ENCODE assay signal across 8 mouse cellular contexts in the genomic region with DNA sequence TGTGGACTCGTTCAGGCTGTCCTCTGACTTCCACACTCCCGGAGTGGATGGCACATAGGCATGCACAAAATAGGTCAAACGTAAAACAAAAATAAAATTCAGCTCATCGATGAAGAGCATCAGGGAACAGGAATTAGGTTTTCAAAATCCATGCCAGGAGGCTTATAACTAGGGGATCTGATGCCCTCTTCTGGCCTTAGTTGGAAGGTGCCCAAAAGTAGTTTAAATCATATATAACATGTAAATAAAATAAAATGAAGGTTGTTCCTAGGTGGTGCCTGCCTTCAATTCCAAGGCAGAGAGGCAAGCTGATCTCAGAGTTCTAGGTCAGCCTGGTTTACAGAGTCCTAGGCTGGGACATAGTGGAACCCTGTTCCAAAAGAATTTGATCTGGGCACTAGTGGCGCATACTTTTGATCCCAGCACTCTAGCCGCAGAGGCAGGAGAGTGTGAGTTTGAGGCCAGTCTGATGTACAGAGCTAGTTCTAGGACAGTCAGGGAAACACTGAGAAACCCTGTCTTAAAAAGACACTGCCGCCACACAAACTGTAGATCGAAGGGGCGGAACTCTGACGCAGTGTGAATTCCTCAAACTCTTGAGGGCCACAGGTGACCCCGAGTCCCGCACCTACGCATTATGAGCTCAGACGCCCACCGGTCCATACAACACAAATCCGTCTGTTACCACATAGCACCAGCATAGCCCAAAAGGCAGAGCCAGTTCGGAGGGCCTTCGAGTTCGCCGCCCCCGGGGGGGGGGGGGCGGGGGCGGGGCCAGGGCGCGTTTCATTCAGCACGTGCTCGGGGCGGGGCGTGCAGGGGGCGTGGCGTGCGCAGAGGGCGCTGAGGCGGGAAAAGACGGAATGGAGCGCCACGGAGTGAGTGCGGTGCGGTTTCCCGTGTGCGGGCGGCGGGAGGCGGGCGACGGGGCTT. TPM values are rescaled to one million over a fixed set of nuclear protein-coding genes. Genes with fewer than 3 reads are reported as not detected.
DNase-seq lines count a peak whose midpoint lies in the region; ATAC-seq and TF ChIP-seq lines count a peak whose summit lies in the region.

A gene (plus strand): TSS at position 736 of the 933 bp plus-strand sequence.

- 15% methylated on average over 44 of the region's 46 CpGs for WGBS in forebrain, embryonic 11.5 days
- 12% methylated on average over 40 of the region's 46 CpGs for WGBS in lung, postnatal 0 days

- TF ChIP-seq POLR2A in MEL (IDR thresholded peaks at IDR 0.05; ENCODE audit: control insufficient read depth in 1 of 2, insufficient read depth in 1 of 2, low read depth in 1 of 2, low read length in 2 of 2, poor library complexity in 1 of 2) = peak; percentile 12 to 23; a peak in 2 of 4 replicates

- H3K79me2 ChIP-seq in MEL (ENCODE audit: control insufficient read depth, insufficient read depth, low read length, poor library complexity) = peaks cover 3% of the 10 kb centered on the region; the same call in 1 of the 2 replicates

- peak within 1 kb of the TSS; percentile 58 for H3K27ac ChIP-seq in MEL (ENCODE audit: control insufficient read depth, low read depth, low read length)
- H3K27ac ChIP-seq in forebrain, embryonic 11.5 days (ENCODE audit: low read depth, low read length) = no peak within 1 kb of the TSS
- peak within 1 kb of the TSS; percentile 59; the same call in 1 of the 2 replicates for H3K27ac ChIP-seq in layer of hippocampus, adult 2 months
- no peak within 1 kb of the TSS for H3K27ac ChIP-seq in lung, postnatal 0 days (ENCODE audit: low read length)

- H3K9me3 ChIP-seq in MEL (replicated peaks; ENCODE audit: insufficient read depth, low read length) = no peaks in the 10 kb centered on the region
- no peaks in the 10 kb centered on the region for H3K9me3 ChIP-seq in forebrain, embryonic 11.5 days (ENCODE audit: control insufficient read depth, low read length)
- no peaks in the 10 kb centered on the region for H3K9me3 ChIP-seq in lung, postnatal 0 days (ENCODE audit: low read length)

- H3K36me3 ChIP-seq in MEL (ENCODE audit: control insufficient read depth in 1 of 2, insufficient read depth in 2 of 2, low read length in 2 of 2) = peaks cover 4 to 19% of the 10 kb centered on the region in 2 experiments; a peak in 3 of 4 replicates
- peaks cover 6% of the 10 kb centered on the region for H3K36me3 ChIP-seq in forebrain, embryonic 11.5 days (ENCODE audit: control insufficient read depth, insufficient read depth, low read length)
- H3K36me3 ChIP-seq in lung, postnatal 0 days (ENCODE audit: insufficient read depth, low read length) = peaks cover 8% of the 10 kb centered on the region; the same call in 1 of the 2 replicates

- peak within 1 kb of the TSS; percentile 37 to 40 for H3K4me3 ChIP-seq in MEL (ENCODE audit: control insufficient read depth in 1 of 2, insufficient read depth in 1 of 2, low read depth in 2 of 2, low read length in 2 of 2)
- H3K4me3 ChIP-seq in forebrain, embryonic 11.5 days (ENCODE audit: low read depth, low read length) = peak within 1 kb of the TSS; percentile 38
- H3K4me3 ChIP-seq in layer of hippocampus, adult 2 months = peak within 1 kb of the TSS; percentile 60
- H3K4me3 ChIP-seq in lung, postnatal 0 days (ENCODE audit: low read depth, low read length) = peak within 1 kb of the TSS; percentile 45

- H3K4me2 ChIP-seq in forebrain, embryonic 11.5 days (ENCODE audit: low read depth, low read length, severe bottlenecking) = peak within 1 kb of the TSS; percentile 80
- peak within 1 kb of the TSS; percentile 91 for H3K4me2 ChIP-seq in lung, postnatal 0 days (replicated peaks; ENCODE audit: low read depth, low read length)

- no peak for TF ChIP-seq EP300 in MEL (IDR thresholded peaks at IDR 0.05; ENCODE audit: low read depth in 1 of 2, low read length in 2 of 2)
- no peak for TF ChIP-seq EP300 in lung, postnatal 0 days (IDR thresholded peaks at IDR 0.05)

- ATAC-seq in forebrain, embryonic 11.5 days (replicated peaks; ENCODE audit: low FRiP score) = peak; percentile 76
- ATAC-seq in lung, postnatal 0 days = peak; percentile 90

- intact Hi-C loops in heart, postnatal 36 days (cut with DNase I) = no loop called here

- H3K9ac ChIP-seq in MEL (ENCODE audit: control insufficient read depth, low read depth, low read length, poor library complexity, severe bottlenecking) = peak within 1 kb of the TSS; percentile 76
- peak within 1 kb of the TSS; percentile 57 for H3K9ac ChIP-seq in forebrain, embryonic 11.5 days (ENCODE audit: low read length)
- no peak within 1 kb of the TSS; the same call in 1 of the 2 replicates for H3K9ac ChIP-seq in lung, postnatal 0 days (replicated peaks; ENCODE audit: low read depth)

- peak; percentile 87 for DNase-seq in MEL (ENCODE audit: low read depth, low spot score)
- DNase-seq in c-Kit-positive CD71-negative TER-119-negative erythroid progenitor cells, embryonic 14.5 days (ENCODE audit: low read depth) = peak; percentile 70
- DNase-seq in forebrain, embryonic 11.5 days (ENCODE audit: low spot score) = peak; percentile 89
- DNase-seq in heart, postnatal 36 days = peak; percentile 72 to 80
- DNase-seq in layer of hippocampus, adult 2 months (ENCODE audit: low spot score in 2 of 2) = peak in 1 of 2 experiments; percentile 69
- DNase-seq in lung, postnatal 0 days (ENCODE audit: low spot score) = peak; percentile 80
- peak; percentile 57 for DNase-seq in ovary, adult 18-20 months (ENCODE audit: low spot score)
- DNase-seq in thymus, postnatal 14 days = peak; percentile 91

- H3K27me3 ChIP-seq in MEL (ENCODE audit: control insufficient read depth in 1 of 2, insufficient read depth in 2 of 2, low read length in 2 of 2) = no peaks in the 10 kb centered on the region
- H3K27me3 ChIP-seq in forebrain, embryonic 11.5 days (ENCODE audit: control insufficient read depth, insufficient read depth, low read length) = no peaks in the 10 kb centered on the region
- H3K27me3 ChIP-seq in lung, postnatal 0 days (replicated peaks; ENCODE audit: insufficient read depth, low read length) = no peaks in the 10 kb centered on the region

- peak; percentile 52 for TF ChIP-seq RAD21 in MEL (IDR thresholded peaks at IDR 0.05; ENCODE audit: low read depth, low read length)

- peak; percentile 14 to 53 (median 46); a peak in 5 of 6 replicates for TF ChIP-seq CTCF in MEL (IDR thresholded peaks at IDR 0.05 in 2 of 3, conservative IDR thresholded peaks at IDR 0.05 in 1 of 3; ENCODE audit: control insufficient read depth in 1 of 3, insufficient read depth in 1 of 3, low read depth in 2 of 3, low read length in 3 of 3, poor library complexity in 1 of 3, severe bottlenecking in 1 of 3)
- peak; percentile 61 for TF ChIP-seq CTCF in layer of hippocampus, adult 2 months (conservative IDR thresholded peaks at IDR 0.05)
- TF ChIP-seq CTCF in lung, postnatal 0 days (IDR thresholded peaks at IDR 0.05) = peak; percentile 56

- peaks cover 7 to 25% of the 10 kb centered on the region in 2 experiments for H3K4me1 ChIP-seq in MEL (ENCODE audit: control insufficient read depth in 1 of 2, insufficient read depth in 2 of 2, low read length in 2 of 2)
- H3K4me1 ChIP-seq in forebrain, embryonic 11.5 days (replicated peaks; ENCODE audit: control insufficient read depth, insufficient read depth, low read length) = peaks cover 12% of the 10 kb centered on the region
- peaks cover 7% of the 10 kb centered on the region; the same call in 1 of the 2 replicates for H3K4me1 ChIP-seq in lung, postnatal 0 days (ENCODE audit: insufficient read depth, low read depth, low read length)

TF ChIP-seq in MEL, 35 proteins besides CTCF, POLR2A, EP300 and RAD21 (continues in another document):
- TF ChIP-seq POLR2AphosphoS2 (IDR thresholded peaks at IDR 0.05; ENCODE audit: low read length) (peak; percentile 48; the same call in 1 of the 2 replicates), ZC3H11A (IDR thresholded peaks at IDR 0.05; ENCODE audit: low read depth, low read length) (peak; percentile 42; the same call in 1 of the 2 replicates), ELF1 (IDR thresholded peaks at IDR 0.05; ENCODE audit: low read depth, low read length) (no peak), SIN3A (IDR thresholded peaks at IDR 0.05; ENCODE audit: low read length) (no peak), GABPA (IDR thresholded peaks at IDR 0.05; ENCODE audit: low read depth, low read length) (no peak), TAL1 (IDR thresholded peaks at IDR 0.05; ENCODE audit: low read length) (no peak), E2F4 (IDR thresholded peaks at IDR 0.05; ENCODE audit: borderline replicate concordance, low read depth, low read length) (no peak; the same call in 1 of the 2 replicates), HCFC1 (IDR thresholded peaks at IDR 0.05; ENCODE audit: low read depth, low read length) (0 out of 2 replicates have a peak, but pooled peaks have one; percentile 43), MEF2A (IDR thresholded peaks at IDR 0.05; ENCODE audit: extremely low read depth, insufficient replicate concordance, low read depth, low read length, poor library complexity, severe bottlenecking) (no peak), GATA1 (IDR thresholded peaks at IDR 0.05; ENCODE audit: low read depth, low read length) (no peak), POLR2AphosphoS5 (IDR thresholded peaks at IDR 0.05; ENCODE audit: borderline replicate concordance, low read depth, low read length) (no peak), MYC (IDR thresholded peaks at IDR 0.05; ENCODE audit: low read depth, low read length) (0 out of 2 replicates have a peak, but pooled peaks have one; percentile 22), MAFK (IDR thresholded peaks at IDR 0.05; ENCODE audit: borderline replicate concordance, low read depth, low read length) (no peak), SMC3 (IDR thresholded peaks at IDR 0.05; ENCODE audit: low read depth, low read length) (peak; percentile 53), TCF12 (IDR thresholded peaks at IDR 0.05; ENCODE audit: low read depth, low read length) (no peak), USF2 (IDR thresholded peaks at IDR 0.05; ENCODE audit: borderline replicate concordance in 1 of 2, insufficient read depth in 1 of 2, low read depth in 1 of 2, low read length in 2 of 2) (0 out of 4 replicates have a peak, but pooled peaks of 1 of the 2 experiments have one; percentile 20), MYB (IDR thresholded peaks at IDR 0.05; ENCODE audit: low read depth, low read length) (no peak), ZKSCAN1 (IDR thresholded peaks at IDR 0.05; ENCODE audit: low read depth, low read length) (no peak), CHD1 (IDR thresholded peaks at IDR 0.05; ENCODE audit: low read depth, low read length) (no peak), UBTF (IDR thresholded peaks at IDR 0.05; ENCODE audit: borderline replicate concordance, insufficient read depth, low read depth, low read length) (no peak)

RNA-seq across cellular contexts. Expression of the gene that starts here (rescaled TPM):
- total RNA-seq in MEL (2012; rRNA removed) = 60.6 and 75.5 TPM in 2 replicates
- 100 to 1,000 TPM in 1 of 2 experiments, not detected in 1; 115 TPM for polyA plus RNA-seq in MEL (2012; ENCODE audit: insufficient read depth in 1 of 2, insufficient read length in 2 of 2, low read depth in 1 of 2, low replicate concordance in 2 of 2, missing spikeins in 1 of 2)
- 86.2 and 87.8 TPM in 2 replicates for polyA plus RNA-seq in forebrain, embryonic 11.5 days (2014; fragmentation: Nextera tagmentation; extraction: Ambion mirVana)
- total RNA-seq in heart, postnatal 36 days (2021) = 1 to 10 TPM; 3.8 to 4.1 TPM
- total RNA-seq in layer of hippocampus, adult 2 months (2021) = 10 to 100 TPM; 17.6 to 19.8 TPM
- polyA plus RNA-seq in lung, postnatal 0 days (2015; fragmentation: Nextera tagmentation; extraction: Ambion mirVana) = 11.1 and 11.4 TPM in 2 replicates

Comparison
In these comparisons a context has a peak if more than half of its experiments do, and no peak if none do; other contexts are left out.
1. H3K27ac ChIP-seq: peak in MEL (single experiment) and layer of hippocampus, adult 2 months (single experiment); none in forebrain, embryonic 11.5 days (single experiment) and lung, postnatal 0 days (single experiment).
2. Peak in every context shown above with its lines, with median percentiles within 50 percentile points of each other: H3K4me3 ChIP-seq and CTCF ChIP-seq.